Mouse (Mus musculus) CH12.LX (cell line): ENCODE results near the gene Olfr1368.

Experiments
- BHLHE40 ChIP-seq: IDR thresholded peaks from 2 replicates; pipeline ENCODE4 v1.6.1; 2011; ENCODE audit warnings: mild to moderate bottlenecking, low read depth, low read length, improper control_type of control experiment
- CTCF ChIP-seq, 2 experiments: IDR thresholded peaks in 1 of 2; conservative IDR thresholded peaks in 1 of 2; 2 replicates each; pipeline ENCODE4 v1.5.1; 2011 to 2012; ENCODE audit warnings: low read depth in 2 of 2, low read length in 2 of 2, improper control_type of control experiment in 1 of 2, inconsistent platforms in 1 of 2, mild to moderate bottlenecking in 1 of 2, moderate library complexity in 1 of 2
- ELF1 ChIP-seq: IDR thresholded peaks from 2 replicates; pipeline ENCODE4 v1.6.1; 2014; ENCODE audit warnings: low read depth, mild to moderate bottlenecking, inconsistent platforms, low read length, improper control_type of control experiment
- HCFC1 ChIP-seq: IDR thresholded peaks from 2 replicates; pipeline ENCODE4 v1.6.1; 2012; ENCODE audit warnings: low read depth, mild to moderate bottlenecking, inconsistent platforms, low read length, improper control_type of control experiment
- MAFK ChIP-seq: IDR thresholded peaks from 2 replicates; pipeline ENCODE4 v1.6.1; 2011; ENCODE audit warnings: low read length, improper control_type of control experiment; ENCODE audit not compliant: insufficient replicate concordance
- MXI1 ChIP-seq: IDR thresholded peaks from 2 replicates; pipeline ENCODE4 v1.6.1; 2011; ENCODE audit warnings: mild to moderate bottlenecking, low read depth, low read length, improper control_type of control experiment
- NRF1 ChIP-seq: IDR thresholded peaks from 2 replicates; pipeline ENCODE4 v1.6.1; 2014; ENCODE audit warnings: low read depth, mild to moderate bottlenecking, inconsistent platforms, low read length, improper control_type of control experiment, moderate library complexity
- POLR2A ChIP-seq: IDR thresholded peaks from 2 replicates; pipeline ENCODE4 v1.6.1; 2011; ENCODE audit warnings: low read depth, mild to moderate bottlenecking, improper control_type of control experiment, low read length
- RCOR1 ChIP-seq: conservative IDR thresholded peaks from 2 replicates; pipeline ENCODE4 v1.6.1; 2012; ENCODE audit warnings: low read depth, mild to moderate bottlenecking, inconsistent platforms, low read length, improper control_type of control experiment
- SIN3A ChIP-seq: IDR thresholded peaks from 2 replicates; pipeline ENCODE4 v1.6.1; 2012; ENCODE audit warnings: low read length, improper control_type of control experiment, inconsistent platforms
- TCF12 ChIP-seq: IDR thresholded peaks from 2 replicates; pipeline ENCODE4 v1.6.1; 2014; ENCODE audit warnings: low read depth, mild to moderate bottlenecking, inconsistent platforms, low read length, improper control_type of control experiment
- USF1 ChIP-seq: IDR thresholded peaks from 2 replicates; pipeline ENCODE4 v1.6.1; 2014; ENCODE audit warnings: low read depth, mild to moderate bottlenecking, inconsistent platforms, low read length, improper control_type of control experiment
- ZMIZ1 ChIP-seq: IDR thresholded peaks from 2 replicates; pipeline ENCODE4 v1.6.1; 2012; ENCODE audit warnings: low read depth, mild to moderate bottlenecking, inconsistent platforms, low read length, improper control_type of control experiment
- ZNF384 ChIP-seq: IDR thresholded peaks from 2 replicates; pipeline ENCODE4 v1.6.1; 2012; ENCODE audit warnings: low read depth, low read length, improper control_type of control experiment, inconsistent platforms

GRCm38 (mm10) chr13:21183066-21183465 is 37.4 kb upstream of the Olfr1368 start:
- TF ChIP-seq ZMIZ1 (no peak), ZNF384 (no peak), SIN3A (no peak), CTCF (conservative IDR thresholded peaks at IDR 0.05 in 1 of 2, IDR thresholded peaks at IDR 0.05 in 1 of 2; ENCODE audit: low read depth in 2 of 2, low read length in 2 of 2) (no peak), MAFK (no peak), POLR2A (no peak), ELF1 (no peak), TCF12 (no peak), USF1 (no peak), MXI1 (no peak), RCOR1 (no peak), HCFC1 (no peak), BHLHE40 (no peak), NRF1 (no peak)
